ENCODE assay signal across 8 mouse cellular contexts in the genomic region with DNA sequence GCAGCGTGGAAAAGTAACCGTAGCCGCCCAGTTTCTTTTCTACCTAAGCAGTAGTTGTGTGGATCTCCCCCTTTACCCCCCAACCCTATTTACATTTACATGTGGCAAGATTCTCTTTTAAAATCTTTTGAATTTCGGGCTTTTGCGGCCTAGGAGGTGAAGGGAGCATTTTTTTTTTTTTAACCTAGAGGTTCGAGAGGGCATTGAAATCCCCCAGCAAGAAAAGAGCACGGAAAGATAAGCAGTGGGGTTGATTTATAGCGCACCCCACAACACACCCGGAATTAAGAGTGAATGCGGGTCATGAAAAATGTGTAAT. TPM values are rescaled to one million over a fixed set of nuclear protein-coding genes. Genes with fewer than 3 reads are reported as not detected.
DNase-seq lines count a peak whose midpoint lies in the region; ATAC-seq lines count a peak whose summit lies in the region.

No protein-coding gene starts in this region.

- no peak for ATAC-seq in heart, embryonic 16.5 days (replicated peaks; ENCODE audit: extremely low read depth, insufficient read depth, low FRiP score)
- ATAC-seq in hindbrain, embryonic 13.5 days (ENCODE audit: low FRiP score), result no peak
- no peak; the same call in 1 of the 2 replicates for ATAC-seq in midbrain, embryonic 11.5 days (ENCODE audit: low FRiP score)
- ATAC-seq in monocyte, adult 5-6 weeks (replicated peaks; ENCODE audit: insufficient number of reproducible peaks, low FRiP score, low TSS enrichment, poor library complexity, severe bottlenecking), result no peak

- H3K36me3 ChIP-seq in heart, embryonic 16.5 days (ENCODE audit: control insufficient read depth, insufficient read depth), result 0 out of 2 replicates have a peak, but pooled peaks cover 3% of the 10 kb centered on the region
- H3K36me3 ChIP-seq in embryonic facial prominence, embryonic 10.5 days (replicated peaks), result peaks cover 4% of the 10 kb centered on the region
- no peaks in the 10 kb centered on the region for H3K36me3 ChIP-seq in hindbrain, embryonic 13.5 days
- H3K36me3 ChIP-seq in midbrain, embryonic 11.5 days (ENCODE audit: control insufficient read depth, insufficient read depth, low read length), result no peaks in the 10 kb centered on the region

- H3K27ac ChIP-seq in heart, embryonic 16.5 days (ENCODE audit: low read length), result peak overlapping the region; percentile 73
- peak overlapping the region; percentile 98 for H3K27ac ChIP-seq in embryonic facial prominence, embryonic 10.5 days (replicated peaks)
- peak overlapping the region; percentile 99 for H3K27ac ChIP-seq in hindbrain, embryonic 13.5 days
- peak overlapping the region; percentile 96 for H3K27ac ChIP-seq in midbrain, embryonic 11.5 days (ENCODE audit: low read depth, low read length)

- intact Hi-C loops in heart, postnatal 36 days (cut with DNase I), result loop anchor here (5.0 kb wide), 2 partner anchors 113 to 263 kb away; no protein-coding TSS in a partner anchor

- H3K9me3 ChIP-seq in heart, embryonic 16.5 days (replicated peaks; ENCODE audit: control insufficient read depth, low read length), result no peaks in the 10 kb centered on the region
- H3K9me3 ChIP-seq in embryonic facial prominence, embryonic 10.5 days, result no peaks in the 10 kb centered on the region
- H3K9me3 ChIP-seq in hindbrain, embryonic 13.5 days, result no peaks in the 10 kb centered on the region
- no peaks in the 10 kb centered on the region for H3K9me3 ChIP-seq in midbrain, embryonic 11.5 days (ENCODE audit: control insufficient read depth, low read length)

- WGBS in heart, embryonic 16.5 days, result 0% methylated on average over 10 of the region's 10 CpGs
- under 1% methylated on average over 10 of the region's 10 CpGs for WGBS in embryonic facial prominence, embryonic 10.5 days
- 0% methylated on average over 10 of the region's 10 CpGs for WGBS in hindbrain, embryonic 13.5 days
- WGBS in midbrain, embryonic 11.5 days, result under 1% methylated on average over 10 of the region's 10 CpGs

- peak overlapping the region; percentile 75 for H3K9ac ChIP-seq in heart, embryonic 16.5 days (ENCODE audit: low read length)
- peak overlapping the region; percentile 99 for H3K9ac ChIP-seq in hindbrain, embryonic 13.5 days
- H3K9ac ChIP-seq in midbrain, embryonic 11.5 days (ENCODE audit: low read length), result peak overlapping the region; percentile 93

- peaks cover 3% of the 10 kb centered on the region for H3K4me1 ChIP-seq in heart, embryonic 16.5 days (ENCODE audit: control insufficient read depth, insufficient read depth, low read length)
- peaks cover 49% of the 10 kb centered on the region for H3K4me1 ChIP-seq in embryonic facial prominence, embryonic 10.5 days
- peaks cover 41% of the 10 kb centered on the region for H3K4me1 ChIP-seq in hindbrain, embryonic 13.5 days (replicated peaks)
- peaks cover 9% of the 10 kb centered on the region; the same call in 1 of the 2 replicates for H3K4me1 ChIP-seq in midbrain, embryonic 11.5 days (ENCODE audit: control insufficient read depth, insufficient read depth, low read length)

- peak overlapping the region; percentile 65 for H3K4me2 ChIP-seq in heart, embryonic 16.5 days (ENCODE audit: low read depth, low read length)
- peak overlapping the region; percentile 85 for H3K4me2 ChIP-seq in hindbrain, embryonic 13.5 days
- peak overlapping the region; percentile 88 for H3K4me2 ChIP-seq in midbrain, embryonic 11.5 days

- peak overlapping the region; percentile 59 for H3K4me3 ChIP-seq in heart, embryonic 16.5 days (ENCODE audit: low read length)
- peak overlapping the region; percentile 83 for H3K4me3 ChIP-seq in embryonic facial prominence, embryonic 10.5 days
- peak overlapping the region; percentile 86 for H3K4me3 ChIP-seq in hindbrain, embryonic 13.5 days
- H3K4me3 ChIP-seq in midbrain, embryonic 11.5 days (ENCODE audit: low read depth, low read length), result peak overlapping the region; percentile 77

- 0 out of 2 replicates have a peak, but pooled peaks cover 3% of the 10 kb centered on the region for H3K27me3 ChIP-seq in heart, embryonic 16.5 days (ENCODE audit: control insufficient read depth, insufficient read depth, low read length)
- peaks cover 39% of the 10 kb centered on the region for H3K27me3 ChIP-seq in embryonic facial prominence, embryonic 10.5 days (replicated peaks; ENCODE audit: low read depth, poor library complexity, severe bottlenecking)
- 0 out of 2 replicates have a peak, but pooled peaks cover 5% of the 10 kb centered on the region for H3K27me3 ChIP-seq in hindbrain, embryonic 13.5 days
- H3K27me3 ChIP-seq in midbrain, embryonic 11.5 days (ENCODE audit: control insufficient read depth, insufficient read depth, low read length), result no peaks in the 10 kb centered on the region; the same call in 1 of the 2 replicates

- DNase-seq in heart, postnatal 36 days, result no peak
- DNase-seq in embryonic facial prominence, embryonic 10.5 days (ENCODE audit: low spot score), result no peak
- peak; percentile 95 for DNase-seq in midbrain, embryonic 11.5 days (ENCODE audit: low spot score, missing footprints)
- no peak for DNase-seq in embryo, embryonic 11 days
- no peak for DNase-seq in adipocyte (ENCODE audit: low spot score)

RNA-seq across cellular contexts. Expression of a gene that starts 1.5 kb away (rescaled TPM):
- 33.9 and 38.8 TPM in 2 replicates for polyA plus RNA-seq in heart, embryonic 16.5 days (2015; fragmentation: Nextera tagmentation; extraction: Ambion mirVana)
- total RNA-seq in heart, postnatal 36 days (2021), result 10 to 100 TPM; 13.8 to 19.7 TPM
- polyA plus RNA-seq in embryonic facial prominence, embryonic 10.5 days (2016; fragmentation: Nextera tagmentation; extraction: Ambion mirVana), result 91.9 and 92.9 TPM in 2 replicates
- polyA plus RNA-seq in hindbrain, embryonic 13.5 days (2015; fragmentation: Nextera tagmentation; extraction: Ambion mirVana), result 144 and 147 TPM in 2 replicates
- polyA plus RNA-seq in midbrain, embryonic 11.5 days (2014; fragmentation: Nextera tagmentation; extraction: Ambion mirVana), result 43.7 and 43.9 TPM in 2 replicates
- not detected in 3 replicates for total RNA-seq in monocyte, adult 5-6 weeks (2017)
